Mouse (Mus musculus) gastrocnemius, adult 8-10 months (tissue): ENCODE measurements around the gene Oxld1. TPM values are rescaled to one million over a fixed set of nuclear protein-coding genes. Genes with fewer than 3 reads are reported as not detected.
"Not testable (repeated sequence)": the region's sequence is repeated elsewhere in the genome, so short reads cannot be mapped to it uniquely, and the experiment has no call there.

ENCODE experiments used
- DNase-seq, 2 experiments: peaks; one replicate each; pipeline ENCODE4 v3.0.0; 2022; ENCODE audit warnings: low spot score in 2 of 2
- total RNA-seq, 4 experiments: library from RNA; stranded (reverse); gene quantifications; 2 replicates each; pipeline ENCODE4 v1.2.4; 2022

Gene Oxld1
- total RNA-seq, 4 experiments from 2014 or later = 20.4 to 26.4 (median 22.2) TPM

GRCm38 (mm10) chr11:120423569-120424295, 34.1 kb downstream of the Oxld1 start:
- DNase-seq = peak; percentile 28 to 53

DNA sequence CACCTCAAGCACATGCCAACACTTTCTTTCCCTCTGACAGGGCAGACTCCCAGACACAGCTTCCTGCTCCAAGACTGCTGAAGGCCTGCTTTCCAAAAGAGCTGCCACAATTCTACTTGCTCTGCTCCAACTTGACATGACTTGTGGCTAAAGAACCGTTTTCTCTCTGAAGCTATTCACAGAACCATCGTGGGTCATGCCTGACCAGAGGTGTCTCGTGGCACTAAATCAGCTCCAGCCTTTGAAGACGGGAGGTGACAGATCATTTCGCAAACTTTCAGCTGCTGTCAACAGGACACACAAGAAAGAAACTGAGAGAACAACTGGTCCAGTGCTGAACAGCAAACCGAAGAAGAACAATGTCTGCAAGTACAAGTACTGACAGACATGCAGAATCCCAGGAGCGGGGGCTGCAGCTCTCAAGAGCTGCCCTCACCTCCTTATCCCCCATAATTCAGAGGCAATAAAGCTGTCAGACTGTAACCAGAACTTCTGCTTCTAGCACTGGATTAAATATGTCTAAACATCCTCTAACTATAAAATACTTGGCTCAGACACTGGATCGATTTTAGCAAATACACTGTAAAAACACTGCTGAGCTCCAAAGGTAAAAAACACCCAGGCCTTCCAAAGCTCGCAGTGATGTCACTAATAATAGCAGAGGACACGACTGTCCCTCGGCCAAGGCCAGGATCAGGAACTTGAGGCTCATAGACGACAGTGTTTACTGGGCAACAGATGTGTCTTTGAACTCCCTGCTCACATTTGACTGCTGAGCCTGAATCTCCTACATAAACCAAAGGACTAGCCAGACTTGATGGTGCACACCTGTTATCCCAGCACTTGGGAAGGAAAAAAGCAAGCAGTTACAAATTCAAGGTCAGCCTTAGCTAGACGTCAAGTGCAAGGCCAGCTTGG, 35.0 kb downstream of the Oxld1 start:
- no peak for DNase-seq

GRCm38 (mm10) chr11:120418592-120418991, 39.3 kb downstream of the Oxld1 start:
- DNase-seq = no peak

- DNase-seq = no peak
These were observed 40.0 kb downstream of the Oxld1 start for GRCm38 (mm10) chr11:120417852-120418251.

DNA sequence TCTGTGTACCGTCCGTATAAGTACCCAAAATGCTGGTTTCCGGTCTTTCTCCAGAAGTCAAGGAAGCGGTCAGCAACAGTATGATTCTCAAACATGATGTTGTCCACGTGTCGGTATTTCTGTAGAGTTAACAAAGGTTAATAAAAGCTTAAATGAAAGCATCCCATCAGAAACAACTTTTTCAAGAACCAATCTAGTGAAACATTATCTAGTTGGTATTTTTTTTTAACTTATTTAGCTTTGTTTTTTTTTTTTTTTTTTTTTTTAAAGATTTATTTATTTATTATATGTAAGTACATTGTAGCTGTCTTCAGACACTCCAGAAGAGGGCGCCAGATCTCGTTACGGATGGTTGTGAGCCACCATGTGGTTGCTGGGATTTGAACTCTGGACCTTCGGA, 44.2 kb downstream of the Oxld1 start:
- DNase-seq = not testable (repeated sequence)

Other genes with a start within 250 kb of the Oxld1 start
- 1 to 10 TPM; 3.6 to 5.8 (median 4.7) TPM for gene Bahcc1, start 225.1 kb downstream of the Oxld1 start, total RNA-seq
- 100 to 1,000 TPM; 131 to 185 (median 162) TPM for gene Actg1, start 109.5 kb downstream of the Oxld1 start, total RNA-seq
- under 1 TPM in 3 of 4 experiments, not detected in 1; 0.21 to 0.54 (median 0.29) TPM for gene Fscn2, start 96.5 kb downstream of the Oxld1 start, total RNA-seq
- 10 to 100 TPM; 11.5 to 13.5 (median 13.3) TPM for gene Faap100, start 79.3 kb downstream of the Oxld1 start, total RNA-seq
- 10 to 100 TPM; 87.7 to 97.5 (median 90.6) TPM for gene Nploc4, start 20.4 kb downstream of the Oxld1 start, total RNA-seq
- 1 to 10 TPM in 1 of 4 experiments, not detected in 3; 1.2 TPM for gene Tspan10, start 15.4 kb downstream of the Oxld1 start, total RNA-seq
- gene Pde6g, start 4.6 kb downstream of the Oxld1 start, total RNA-seq = 1 to 10 TPM in 2 of 4 experiments, under 1 TPM in 2; 0.70 to 1.0 (median 0.94) TPM
- gene Ccdc137, start within 50 bp of the Oxld1 start, total RNA-seq = 1 to 10 TPM; 4.5 to 6.0 (median 5.1) TPM
- gene Arl16, start 9.5 kb upstream of the Oxld1 start, total RNA-seq = 1 to 10 TPM; 4.7 to 7.5 (median 6.2) TPM
- gene Mrpl12, start 26.5 kb upstream of the Oxld1 start, total RNA-seq = 100 to 1,000 TPM; 121 to 138 (median 132) TPM
- gene Slc25a10, start 33.8 kb upstream of the Oxld1 start, total RNA-seq = 1 to 10 TPM; 1.9 to 5.0 (median 3.1) TPM
- under 1 TPM in 1 of 4 experiments, not detected in 3; 0.29 TPM for gene Gcgr, start 72.6 kb upstream of the Oxld1 start, total RNA-seq
- gene Mcrip1, start 91.7 kb upstream of the Oxld1 start, total RNA-seq = 10 to 100 TPM; 18.6 to 20.5 (median 20.1) TPM
- 100 to 1,000 TPM; 157 to 382 (median 178) TPM for gene Ppp1r27, start 93.1 kb upstream of the Oxld1 start, total RNA-seq
- 100 to 1,000 TPM; 162 to 245 (median 209) TPM for gene P4hb, start 115.2 kb upstream of the Oxld1 start, total RNA-seq
- gene Arhgdia, start 123.6 kb upstream of the Oxld1 start, total RNA-seq = 10 to 100 TPM; 74.3 to 86.2 (median 80.7) TPM
- gene Alyref, start 140.3 kb upstream of the Oxld1 start, total RNA-seq = 10 to 100 TPM; 20.1 to 40.8 (median 35.8) TPM
- 10 to 100 TPM; 42.5 to 54.1 (median 49.7) TPM for gene Anapc11, start 140.4 kb upstream of the Oxld1 start, total RNA-seq
- gene Npb, start 150.4 kb upstream of the Oxld1 start, total RNA-seq = not detected
- 10 to 100 TPM; 20.0 to 26.8 (median 26.0) TPM for gene Pcyt2, start 159.9 kb upstream of the Oxld1 start, total RNA-seq
- gene Sirt7, start 167.2 kb upstream of the Oxld1 start, total RNA-seq = 1 to 10 TPM; 2.6 to 4.5 (median 3.8) TPM
- 10 to 100 TPM; 49.5 to 63.3 (median 59.3) TPM for gene Mafg, start 175.5 kb upstream of the Oxld1 start, total RNA-seq
- gene Pycr1, start 185.7 kb upstream of the Oxld1 start, total RNA-seq = 1 to 10 TPM; 3.7 to 5.3 (median 4.8) TPM
- 100 to 1,000 TPM; 112 to 153 (median 132) TPM for gene Myadml2, start 190.1 kb upstream of the Oxld1 start, total RNA-seq
- gene Notum, start 203.1 kb upstream of the Oxld1 start, total RNA-seq = under 1 TPM in 1 of 4 experiments, not detected in 3; 0.22 TPM
- 10 to 100 TPM; 32.2 to 39.8 (median 35.2) TPM for gene Aspscr1, start 214.9 kb upstream of the Oxld1 start, total RNA-seq